Mouse (Mus musculus) spleen, adult 2 months (tissue): ENCODE measurements around the gene Zdhhc6. TPM values are rescaled to one million over a fixed set of nuclear protein-coding genes. Genes with fewer than 3 reads are reported as not detected.

Source experiments
- DNase-seq, 2 experiments: peaks; one replicate each; pipeline versions ENCODE4 v3.0.0 to v3.0.0-alpha.2; 2012 to 2021; ENCODE audit warnings: low spot score in 2 of 2, low read depth in 1 of 2
- H3K27ac ChIP-seq: fragments of 200-500 bp; 2 replicates; pipeline ENCODE4 v1.5.1; 2012; ENCODE audit warnings: low read length, inconsistent platforms; ENCODE audit not compliant: insufficient read depth
- H3K27me3 ChIP-seq: fragments of 200-500 bp; 2 replicates; pipeline ENCODE4 v1.6.1; 2012; ENCODE audit warnings: mild to moderate bottlenecking, moderate library complexity, low read length, inconsistent platforms; ENCODE audit not compliant: control insufficient read depth, insufficient read depth
- H3K36me3 ChIP-seq: fragments of 200-500 bp; 2 replicates; pipeline ENCODE4 v1.6.1; 2012; ENCODE audit warnings: mild to moderate bottlenecking, low read length, inconsistent platforms; ENCODE audit not compliant: control insufficient read depth, insufficient read depth
- H3K4me1 ChIP-seq: fragments of 200-500 bp; 2 replicates; pipeline ENCODE4 v1.6.1; 2011; ENCODE audit warnings: inconsistent platforms; ENCODE audit not compliant: control insufficient read depth, insufficient read depth, insufficient read length
- H3K4me3 ChIP-seq: fragments of 200-500 bp; 2 replicates; pipeline ENCODE4 v1.5.1; 2011; ENCODE audit warnings: mild to moderate bottlenecking, inconsistent platforms; ENCODE audit not compliant: insufficient read depth, insufficient read length; ENCODE audit errors: extremely low read depth
- CTCF ChIP-seq: fragments of 200-500 bp; IDR thresholded peaks from 2 replicates; pipeline ENCODE4 v1.5.1; 2011; ENCODE audit warnings: mild to moderate bottlenecking, inconsistent platforms; ENCODE audit not compliant: insufficient read depth, insufficient read length, insufficient replicate concordance; ENCODE audit errors: extremely low read depth
- POLR2A ChIP-seq: fragments of 200-500 bp; IDR thresholded peaks from 2 replicates; pipeline ENCODE4 v1.6.1; 2011; ENCODE audit warnings: low read depth, low read length, inconsistent platforms
- WGBS: fragments of 180-500 bp; shearing (Covaris S2); methylation state at CpG from one replicate; pipeline ENCODE4 v1.1.7; 2018; 5-methylcytosine and 5-hydroxymethylcytosine counted together
- polyA plus RNA-seq: library from polyadenylated mRNA; depleted of rRNA; stranded (reverse); fragments of >200 nt; gene quantifications from 2 replicates; pipeline ENCODE4 v1.2.3, GENCODE M21; 2012

The Zdhhc6 gene
- polyA plus RNA-seq, 1 experiment, result 6.3 TPM

DNA sequence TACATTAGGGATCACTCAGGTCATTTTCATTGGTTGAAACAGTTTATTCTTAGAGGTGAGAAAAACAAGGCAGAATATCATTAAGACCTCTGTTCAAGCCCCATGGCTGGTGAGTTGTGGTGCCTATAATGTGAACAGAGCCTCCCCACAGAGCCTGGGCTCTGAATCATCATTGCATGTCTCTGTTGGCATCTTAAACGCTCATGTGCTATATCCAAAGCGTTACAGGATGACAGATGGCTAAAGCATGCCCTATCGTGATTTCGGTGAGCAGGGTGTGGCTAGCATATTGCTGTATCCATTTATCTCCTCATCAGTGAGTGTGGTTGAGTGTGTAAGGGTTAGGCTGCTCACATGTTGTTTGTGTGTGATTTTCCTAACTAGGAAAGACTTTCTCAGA is 11.7 kb upstream of the Zdhhc6 start:
- Histone ChIP-seq H3K4me3 (no peak overlapping the region), H3K27me3 (no peaks in the 10 kb centered on the region), H3K27ac (no peak overlapping the region), H3K36me3 (peaks cover 9% of the 10 kb centered on the region), H3K4me1 (no peaks in the 10 kb centered on the region)
- TF ChIP-seq CTCF (no peak), POLR2A (no peak)
- DNase-seq, result no peak
- 86% methylated on average over 4 of the region's 4 CpGs for WGBS

DNA sequence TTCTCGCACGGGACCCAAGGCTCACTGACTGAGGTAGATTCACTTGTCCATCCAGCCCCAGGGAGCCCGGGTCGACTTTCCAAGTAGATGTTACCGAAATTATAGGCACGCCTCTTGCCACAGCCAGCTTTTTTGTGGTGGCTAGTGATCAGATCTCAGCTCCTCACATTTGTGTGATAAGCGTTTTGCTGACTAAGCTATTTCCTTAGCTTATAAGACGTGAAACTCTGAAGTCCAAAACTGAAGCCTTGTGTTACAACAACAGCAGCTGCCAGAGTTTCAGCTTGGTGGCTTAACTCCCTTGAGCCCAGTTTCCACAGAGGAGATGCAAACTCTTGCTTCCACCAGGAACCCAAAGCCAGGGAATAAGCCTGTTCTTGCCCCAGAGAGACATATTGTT is 6.8 kb upstream of the Zdhhc6 start:
- no peaks in the 10 kb centered on the region for H3K27me3 ChIP-seq
- WGBS, result 92% methylated on average over 8 of the region's 8 CpGs
- H3K27ac ChIP-seq, result no peak overlapping the region

DNA sequence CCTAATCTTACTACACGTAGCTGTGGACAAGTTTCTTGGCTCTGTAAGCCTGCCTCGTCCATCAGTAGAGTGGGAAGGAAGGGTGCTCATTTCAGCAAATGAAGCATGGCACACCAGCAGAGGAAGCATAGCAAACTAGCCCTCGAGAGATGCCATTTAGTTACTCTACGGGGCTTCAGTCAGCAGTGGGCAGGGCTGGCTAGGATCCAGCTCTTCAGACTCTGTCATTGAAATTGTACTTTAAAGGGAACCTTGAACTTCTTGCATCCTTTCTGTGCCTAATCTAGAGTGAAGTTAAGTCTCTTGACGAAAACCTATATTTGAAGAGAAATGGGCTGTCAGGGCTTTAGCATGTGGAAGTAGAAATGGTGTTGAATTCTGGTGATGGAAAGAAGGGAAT is 3.7 kb upstream of the Zdhhc6 start:
- Histone ChIP-seq H3K4me1 (no peaks in the 10 kb centered on the region; the same call in 1 of the 2 replicates), H3K4me3 (no peak overlapping the region), H3K36me3 (peaks cover 5% of the 10 kb centered on the region), H3K27me3 (no peaks in the 10 kb centered on the region), H3K27ac (no peak overlapping the region)
- WGBS, result 83% methylated on average over 5 of the region's 5 CpGs
- TF ChIP-seq CTCF (no peak), POLR2A (no peak)
- no peak for DNase-seq

More for the DNA sequence above, 6.8 kb upstream of the Zdhhc6 start:
- Histone ChIP-seq H3K4me3 (no peak overlapping the region), H3K36me3 (peaks cover 5% of the 10 kb centered on the region), H3K4me1 (no peaks in the 10 kb centered on the region)
- DNase-seq, result no peak
- no peak for TF ChIP-seq POLR2A
- TF ChIP-seq CTCF, result no peak

DNA sequence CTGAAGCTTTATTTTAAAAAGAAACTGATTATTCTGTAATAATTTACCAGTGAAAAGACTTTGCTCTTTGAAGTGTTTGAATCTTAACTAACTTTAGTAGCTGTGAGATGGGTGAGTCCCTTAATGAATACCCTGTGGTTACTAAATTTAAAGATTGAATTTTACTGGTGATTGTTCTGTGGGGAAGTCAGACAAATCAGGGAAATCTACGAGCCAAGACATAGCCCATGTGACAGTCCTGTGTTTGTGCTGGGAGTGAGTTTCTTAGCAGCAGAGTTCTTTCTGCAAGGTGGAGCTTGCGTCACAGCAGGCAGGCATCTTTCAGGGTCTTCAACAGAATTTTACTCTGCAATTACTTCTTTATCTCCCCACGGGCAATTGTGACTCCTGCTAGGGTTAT is 3.2 kb upstream of the Zdhhc6 start:
- H3K36me3 ChIP-seq, result peaks cover 5% of the 10 kb centered on the region
- no peak for TF ChIP-seq CTCF
- no peak for TF ChIP-seq POLR2A
- DNase-seq, result no peak
- 79% methylated on average over 3 of the region's 3 CpGs for WGBS
- H3K4me3 ChIP-seq, result no peak overlapping the region
- H3K4me1 ChIP-seq, result no peaks in the 10 kb centered on the region; the same call in 1 of the 2 replicates
- no peaks in the 10 kb centered on the region for H3K27me3 ChIP-seq
- no peak overlapping the region for H3K27ac ChIP-seq

DNA sequence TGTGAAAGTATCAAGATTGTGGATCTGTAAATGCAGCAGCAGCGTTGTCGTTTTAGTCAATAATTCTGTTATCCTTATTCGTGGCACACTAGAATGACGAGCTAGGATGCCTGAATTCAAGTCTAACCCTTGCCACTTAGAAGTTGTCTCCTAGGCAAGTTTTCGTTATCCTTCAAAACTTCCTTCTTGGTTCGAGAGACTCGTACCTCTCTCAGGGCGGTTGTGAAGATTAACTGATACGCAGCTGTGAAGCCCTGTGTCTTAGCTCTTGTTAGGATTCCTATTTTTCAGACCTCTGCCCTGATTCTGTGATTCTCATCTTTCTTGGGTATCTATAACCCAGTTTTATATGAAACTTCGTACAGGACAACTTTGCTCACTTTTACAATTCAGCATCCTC is 1.1 kb upstream of the Zdhhc6 start:
- TF ChIP-seq CTCF (no peak), POLR2A (no peak)
- Histone ChIP-seq H3K4me1 (no peaks in the 10 kb centered on the region; the same call in 1 of the 2 replicates), H3K27ac (no peak overlapping the region), H3K27me3 (no peaks in the 10 kb centered on the region), H3K4me3 (no peak overlapping the region), H3K36me3 (0 out of 2 replicates have a peak, but pooled peaks cover 2% of the 10 kb centered on the region)
- DNase-seq, result no peak
- WGBS, result 28% methylated on average over 10 of the region's 10 CpGs

DNA sequence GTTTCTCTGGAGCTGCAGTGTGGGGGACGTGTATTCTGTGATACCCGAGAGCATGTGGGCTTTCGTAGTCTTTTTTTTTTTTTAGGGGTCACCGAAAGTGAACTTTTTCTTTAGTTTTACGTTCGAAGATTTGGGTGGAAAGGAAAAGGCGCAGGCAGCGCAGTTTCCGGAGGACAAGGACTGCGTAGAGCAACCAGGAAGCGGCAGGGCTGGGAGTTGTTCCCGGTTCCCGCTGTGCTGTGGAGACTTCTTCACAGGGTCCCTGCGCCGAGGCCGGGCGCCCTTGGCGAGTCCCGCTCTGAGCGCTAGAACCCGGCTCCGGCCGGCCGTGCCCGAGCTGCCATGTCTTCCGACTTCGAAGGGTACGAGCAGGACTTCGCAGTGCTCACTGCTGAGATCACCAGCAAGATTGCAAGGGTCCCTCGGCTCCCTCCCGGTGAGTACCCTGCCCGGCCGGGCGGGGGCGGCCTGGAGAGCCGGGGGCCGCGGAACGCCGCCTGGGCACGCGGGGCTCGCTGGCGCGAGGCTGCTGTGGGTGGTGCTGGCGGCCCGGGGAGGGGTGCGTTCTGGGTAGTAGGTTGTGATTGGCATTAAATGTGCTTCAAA is 380 bp upstream of the Zdhhc6 start, which contains the start of gene Vti1a:
Gene Vti1a, plus strand, starts transcription at position 187 of the 606 bp plus-strand sequence.
- peak; percentile 72 to 87 for DNase-seq
- Histone ChIP-seq H3K4me3 (peak within 1 kb of the TSS; percentile 89), H3K36me3 (peaks cover 4% of the 10 kb centered on the region; the same call in 1 of the 2 replicates), H3K27me3 (no peaks in the 10 kb centered on the region), H3K4me1 (no peaks in the 10 kb centered on the region; the same call in 1 of the 2 replicates), H3K27ac (peak within 1 kb of the TSS; percentile 84)
- under 1% methylated on average over 47 of the region's 48 CpGs for WGBS
- TF ChIP-seq CTCF (peak; percentile 59), POLR2A (peak; percentile 44)

DNA sequence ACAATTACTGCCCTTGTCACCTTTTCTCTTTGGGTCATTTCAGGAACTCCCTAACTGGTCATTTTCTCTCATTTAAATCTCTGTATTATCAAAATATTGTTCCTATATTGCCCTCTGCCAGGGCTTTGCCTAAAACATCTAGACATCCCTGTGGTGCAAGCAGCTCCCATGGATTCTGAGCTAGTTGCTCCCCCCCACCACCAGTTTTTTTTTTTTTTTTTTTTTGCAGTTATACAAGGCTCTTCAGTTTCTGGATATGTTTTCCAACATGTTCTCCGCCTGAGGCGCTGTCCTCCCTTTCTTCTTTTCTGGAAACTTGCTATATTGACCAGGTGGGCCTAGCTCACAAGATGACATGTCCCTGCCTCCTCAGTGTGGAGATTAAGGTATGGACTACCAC is 2.2 kb downstream of the Zdhhc6 start:
- TF ChIP-seq POLR2A (no peak), CTCF (no peak)
- WGBS, result 98% methylated on average over 2 of the region's 2 CpGs
- no peaks in the 10 kb centered on the region for H3K27me3 ChIP-seq
- DNase-seq, result no peak
- no peak overlapping the region for H3K4me3 ChIP-seq
- peaks cover 9% of the 10 kb centered on the region for H3K36me3 ChIP-seq
- H3K4me1 ChIP-seq, result no peaks in the 10 kb centered on the region; the same call in 1 of the 2 replicates
- H3K27ac ChIP-seq, result no peak overlapping the region
